Mouse (Mus musculus): Measurements from ENCODE around the gene Ccdc141. TPM values are rescaled to one million over a fixed set of nuclear protein-coding genes. Genes with fewer than 3 reads are reported as not detected.

Gene Ccdc141
- polyA plus RNA-seq, 1 experiment: 43.2 TPM

- Histone ChIP-seq H3K4me2 (ENCODE audit: low read depth) (peak overlapping the region; percentile 69), H3K36me3 (ENCODE audit: control insufficient read depth, insufficient read depth) (peaks cover 18% of the 10 kb centered on the region), H3K4me3 (no peak overlapping the region), H3K27me3 (ENCODE audit: control insufficient read depth, insufficient read depth, insufficient read length) (no peaks in the 10 kb centered on the region), H3ac (ENCODE audit: control insufficient read depth, insufficient read length) (no peak overlapping the region), H3K79me2 (ENCODE audit: control insufficient read depth, insufficient read depth) (no peaks in the 10 kb centered on the region)
- no peak for TF ChIP-seq MYOG (IDR thresholded peaks at IDR 0.05; ENCODE audit: control insufficient read depth in 1 of 3, insufficient read depth in 1 of 3, insufficient read length in 2 of 3, low read depth in 2 of 3)
- no peak for TF ChIP-seq CEBPB (IDR thresholded peaks at IDR 0.05; ENCODE audit: insufficient read depth, poor library complexity, severe bottlenecking)
- TF ChIP-seq REST (IDR thresholded peaks at IDR 0.05; ENCODE audit: insufficient read depth, insufficient read length): no peak
- TF ChIP-seq TCF12 (IDR thresholded peaks at IDR 0.05; ENCODE audit: insufficient read depth, poor library complexity, severe bottlenecking): no peak
- TF ChIP-seq SRF (IDR thresholded peaks at IDR 0.05; ENCODE audit: control insufficient read depth, insufficient read length, low read depth): no peak
- TF ChIP-seq USF1 (IDR thresholded peaks at IDR 0.05; ENCODE audit: low read depth): no peak
- no peak for TF ChIP-seq POLR2AphosphoS2 (IDR thresholded peaks at IDR 0.05; ENCODE audit: insufficient read length, low read depth)
- no peak for TF ChIP-seq MYOD1 (IDR thresholded peaks at IDR 0.05; ENCODE audit: control insufficient read depth in 1 of 3, insufficient read length in 2 of 3, low read depth in 2 of 3)
- no peak for TF ChIP-seq E2F4 (IDR thresholded peaks at IDR 0.05; ENCODE audit: insufficient read depth)
- TF ChIP-seq TCF3 (IDR thresholded peaks at IDR 0.05; ENCODE audit: insufficient read length, low read depth): no peak
- no peak for TF ChIP-seq MAX (IDR thresholded peaks at IDR 0.05; ENCODE audit: low read depth)
- no peak for TF ChIP-seq POLR2A (IDR thresholded peaks at IDR 0.05; ENCODE audit: insufficient read length, low read depth)
These were observed 30.6 kb upstream of the Ccdc141 start for GRCm38 (mm10) chr2:77200958-77201614.

- H3K36me3 ChIP-seq (ENCODE audit: control insufficient read depth, insufficient read depth): peaks cover 22% of the 10 kb centered on the region
- TF ChIP-seq E2F4 (IDR thresholded peaks at IDR 0.05; ENCODE audit: insufficient read depth) (no peak), MYOG (IDR thresholded peaks at IDR 0.05; ENCODE audit: control insufficient read depth in 1 of 3, insufficient read depth in 1 of 3, insufficient read length in 2 of 3, low read depth in 2 of 3) (peak in 2 of 3 experiments; percentile 10 to 57)
- no peak overlapping the region for H3K4me3 ChIP-seq
- H3K79me2 ChIP-seq (ENCODE audit: control insufficient read depth, insufficient read depth): no peaks in the 10 kb centered on the region
- no peak overlapping the region for H3ac ChIP-seq (ENCODE audit: control insufficient read depth, insufficient read length)
- no peaks in the 10 kb centered on the region for H3K27me3 ChIP-seq (ENCODE audit: control insufficient read depth, insufficient read depth, insufficient read length)
- H3K4me2 ChIP-seq (ENCODE audit: low read depth): no peak overlapping the region
These were observed 29.9 kb upstream of the Ccdc141 start for GRCm38 (mm10) chr2:77200379-77200778.

GRCm38 (mm10) chr2:77198246-77198645, 27.8 kb upstream of the Ccdc141 start:
- Histone ChIP-seq H3K4me3 (no peak overlapping the region), H3K79me2 (ENCODE audit: control insufficient read depth, insufficient read depth) (no peaks in the 10 kb centered on the region), H3K4me2 (ENCODE audit: low read depth) (no peak overlapping the region), H3ac (ENCODE audit: control insufficient read depth, insufficient read length) (no peak overlapping the region), H3K27me3 (ENCODE audit: control insufficient read depth, insufficient read depth, insufficient read length) (no peaks in the 10 kb centered on the region), H3K36me3 (ENCODE audit: control insufficient read depth, insufficient read depth) (peaks cover 22% of the 10 kb centered on the region)
- TF ChIP-seq SRF (IDR thresholded peaks at IDR 0.05; ENCODE audit: control insufficient read depth, insufficient read length, low read depth) (no peak), REST (IDR thresholded peaks at IDR 0.05; ENCODE audit: insufficient read depth, insufficient read length) (no peak), E2F4 (IDR thresholded peaks at IDR 0.05; ENCODE audit: insufficient read depth) (no peak), MYOG (IDR thresholded peaks at IDR 0.05; ENCODE audit: control insufficient read depth in 1 of 3, insufficient read depth in 1 of 3, insufficient read length in 2 of 3, low read depth in 2 of 3) (no peak), POLR2A (IDR thresholded peaks at IDR 0.05; ENCODE audit: insufficient read length, low read depth) (no peak), TCF12 (IDR thresholded peaks at IDR 0.05; ENCODE audit: insufficient read depth, poor library complexity, severe bottlenecking) (no peak), POLR2AphosphoS2 (IDR thresholded peaks at IDR 0.05; ENCODE audit: insufficient read length, low read depth) (no peak), MYOD1 (IDR thresholded peaks at IDR 0.05; ENCODE audit: control insufficient read depth in 1 of 3, insufficient read length in 2 of 3, low read depth in 2 of 3) (no peak), MAX (IDR thresholded peaks at IDR 0.05; ENCODE audit: low read depth) (no peak), CEBPB (IDR thresholded peaks at IDR 0.05; ENCODE audit: insufficient read depth, poor library complexity, severe bottlenecking) (no peak), TCF3 (IDR thresholded peaks at IDR 0.05; ENCODE audit: insufficient read length, low read depth) (no peak), USF1 (IDR thresholded peaks at IDR 0.05; ENCODE audit: low read depth) (no peak)

- Histone ChIP-seq H3K27me3 (ENCODE audit: control insufficient read depth, insufficient read depth, insufficient read length) (no peaks in the 10 kb centered on the region), H3K36me3 (ENCODE audit: control insufficient read depth, insufficient read depth) (peaks cover 22% of the 10 kb centered on the region), H3K4me2 (ENCODE audit: low read depth) (no peak overlapping the region), H3K4me3 (no peak overlapping the region), H3K79me2 (ENCODE audit: control insufficient read depth, insufficient read depth) (no peaks in the 10 kb centered on the region), H3ac (ENCODE audit: control insufficient read depth, insufficient read length) (no peak overlapping the region)
- TF ChIP-seq POLR2A (IDR thresholded peaks at IDR 0.05; ENCODE audit: insufficient read length, low read depth): no peak
- TF ChIP-seq TCF3 (IDR thresholded peaks at IDR 0.05; ENCODE audit: insufficient read length, low read depth): no peak
- TF ChIP-seq MAX (IDR thresholded peaks at IDR 0.05; ENCODE audit: low read depth): no peak
These were observed 26.4 kb upstream of the Ccdc141 start for GRCm38 (mm10) chr2:77196819-77197218.

- Histone ChIP-seq H3K79me2 (ENCODE audit: control insufficient read depth, insufficient read depth) (no peaks in the 10 kb centered on the region), H3K4me2 (ENCODE audit: low read depth) (no peak overlapping the region), H3K36me3 (ENCODE audit: control insufficient read depth, insufficient read depth) (peaks cover 33% of the 10 kb centered on the region), H3K27me3 (ENCODE audit: control insufficient read depth, insufficient read depth, insufficient read length) (no peaks in the 10 kb centered on the region), H3ac (ENCODE audit: control insufficient read depth, insufficient read length) (no peak overlapping the region), H3K4me3 (no peak overlapping the region)
- no peak for TF ChIP-seq TCF12 (IDR thresholded peaks at IDR 0.05; ENCODE audit: insufficient read depth, poor library complexity, severe bottlenecking)
- TF ChIP-seq REST (IDR thresholded peaks at IDR 0.05; ENCODE audit: insufficient read depth, insufficient read length): no peak
- no peak for TF ChIP-seq MAX (IDR thresholded peaks at IDR 0.05; ENCODE audit: low read depth)
- TF ChIP-seq MYOD1 (IDR thresholded peaks at IDR 0.05; ENCODE audit: control insufficient read depth in 1 of 3, insufficient read length in 2 of 3, low read depth in 2 of 3): no peak
- no peak for TF ChIP-seq SRF (IDR thresholded peaks at IDR 0.05; ENCODE audit: control insufficient read depth, insufficient read length, low read depth)
- TF ChIP-seq USF1 (IDR thresholded peaks at IDR 0.05; ENCODE audit: low read depth): no peak
- no peak for TF ChIP-seq TCF3 (IDR thresholded peaks at IDR 0.05; ENCODE audit: insufficient read length, low read depth)
- TF ChIP-seq MYOG (IDR thresholded peaks at IDR 0.05; ENCODE audit: control insufficient read depth in 1 of 3, insufficient read depth in 1 of 3, insufficient read length in 2 of 3, low read depth in 2 of 3): no peak
- TF ChIP-seq POLR2A (IDR thresholded peaks at IDR 0.05; ENCODE audit: insufficient read length, low read depth): no peak
- TF ChIP-seq E2F4 (IDR thresholded peaks at IDR 0.05; ENCODE audit: insufficient read depth): no peak
- TF ChIP-seq POLR2AphosphoS2 (IDR thresholded peaks at IDR 0.05; ENCODE audit: insufficient read length, low read depth): no peak
- no peak for TF ChIP-seq CEBPB (IDR thresholded peaks at IDR 0.05; ENCODE audit: insufficient read depth, poor library complexity, severe bottlenecking)
These were observed 24.6 kb upstream of the Ccdc141 start for GRCm38 (mm10) chr2:77195056-77195455.

Data from myocyte (in vitro differentiated cells).